Mouse (Mus musculus): ENCODE results near the gene Gm26558. TPM values are rescaled to one million over a fixed set of nuclear protein-coding genes. Genes with fewer than 3 reads are reported as not detected.
A peak's percentile ranks its signal among the peaks of the same experiment; 100 is the strongest.

Gene Gm26558
- 0.80 and 1.2 TPM in 2 replicates for polyA plus RNA-seq (2015; fragmentation: Nextera tagmentation; extraction: Ambion mirVana)

DNA sequence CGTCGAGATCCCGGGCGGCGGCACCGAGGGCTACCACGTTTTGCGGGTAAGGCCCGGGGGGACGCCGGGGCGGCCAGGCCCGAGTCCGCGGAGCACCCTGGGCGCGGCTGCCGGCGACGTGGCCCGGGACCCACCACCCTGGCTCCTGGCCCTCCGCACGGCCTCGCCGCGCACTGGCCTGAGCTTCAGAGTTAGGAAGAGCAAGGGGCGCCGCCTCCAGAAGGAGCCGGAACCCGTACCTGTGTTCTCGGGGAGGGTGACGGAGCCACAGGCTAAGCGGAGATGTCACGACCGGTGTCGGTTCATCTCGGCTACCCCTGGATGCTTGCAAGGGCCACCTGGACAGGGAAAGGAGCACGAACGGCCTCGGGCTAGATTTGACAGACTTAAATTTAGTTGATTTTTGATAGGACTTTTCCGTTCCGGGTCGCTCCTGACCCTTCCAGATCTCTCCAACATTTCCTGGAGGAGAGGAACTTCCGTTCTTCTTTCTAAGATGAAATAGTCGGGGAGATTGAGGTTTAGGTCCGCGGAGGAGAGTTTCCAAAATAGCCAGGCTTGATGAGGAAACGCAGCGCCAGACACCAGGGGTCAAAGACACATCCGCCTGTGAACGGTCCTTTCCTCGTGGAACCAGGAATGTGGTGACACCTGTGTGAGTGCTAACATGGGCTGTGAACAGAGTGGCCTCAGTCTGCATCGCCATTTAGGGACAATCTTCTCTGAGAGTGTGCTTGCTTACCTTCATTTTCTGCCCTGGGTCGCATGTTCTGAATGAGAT, at the start of gene Gm26558:
Gene Gm26558, minus strand, starts transcription at position 394 of the 781 bp plus-strand sequence.
- peak; percentile 37 for DNase-seq
- Histone ChIP-seq H3K9me3 (ENCODE audit: low read length) (no peaks in the 10 kb centered on the region), H3K4me3 (ENCODE audit: low read depth, low read length) (peak within 1 kb of the TSS; percentile 87), H3K4me2 (ENCODE audit: low read depth, low read length) (peak within 1 kb of the TSS; percentile 88), H3K4me1 (ENCODE audit: insufficient read depth) (peaks cover 26% of the 10 kb centered on the region), H3K27ac (ENCODE audit: low read depth) (peak within 1 kb of the TSS; percentile 98), H3K36me3 (replicated peaks; ENCODE audit: insufficient read depth, low read length) (no peaks in the 10 kb centered on the region), H3K9ac (replicated peaks) (peak within 1 kb of the TSS; percentile 97), H3K27me3 (ENCODE audit: insufficient read depth, low read length) (no peaks in the 10 kb centered on the region)
- no peak for TF ChIP-seq EP300 (IDR thresholded peaks at IDR 0.05; ENCODE audit: low read depth)
- WGBS (ENCODE audit: insufficient replicate concordance) = under 1% methylated on average over 41 of the region's 54 CpGs
- peak; percentile 74 for ATAC-seq

GRCm38 (mm10) chr2:70710878-70711277, 49.0 kb upstream of the Gm26558 start:
- H3K27ac ChIP-seq (ENCODE audit: low read depth) = no peak overlapping the region
- no peaks in the 10 kb centered on the region for H3K9me3 ChIP-seq (ENCODE audit: low read length)
- H3K4me3 ChIP-seq (ENCODE audit: low read depth, low read length) = no peak overlapping the region
- H3K4me2 ChIP-seq (ENCODE audit: low read depth, low read length) = no peak overlapping the region
- H3K36me3 ChIP-seq (replicated peaks; ENCODE audit: insufficient read depth, low read length) = peaks cover 45% of the 10 kb centered on the region
- ATAC-seq = no peak
- no peak overlapping the region for H3K9ac ChIP-seq (replicated peaks)
- H3K27me3 ChIP-seq (ENCODE audit: insufficient read depth, low read length) = no peaks in the 10 kb centered on the region
- TF ChIP-seq CTCF (IDR thresholded peaks at IDR 0.05; ENCODE audit: low read depth) = no peak
- no peak for TF ChIP-seq EP300 (IDR thresholded peaks at IDR 0.05; ENCODE audit: low read depth)
- no peak for DNase-seq
- no peaks in the 10 kb centered on the region for H3K4me1 ChIP-seq (ENCODE audit: insufficient read depth)
- 95% methylated on average over 4 of the region's 4 CpGs for WGBS (ENCODE audit: insufficient replicate concordance)

DNA sequence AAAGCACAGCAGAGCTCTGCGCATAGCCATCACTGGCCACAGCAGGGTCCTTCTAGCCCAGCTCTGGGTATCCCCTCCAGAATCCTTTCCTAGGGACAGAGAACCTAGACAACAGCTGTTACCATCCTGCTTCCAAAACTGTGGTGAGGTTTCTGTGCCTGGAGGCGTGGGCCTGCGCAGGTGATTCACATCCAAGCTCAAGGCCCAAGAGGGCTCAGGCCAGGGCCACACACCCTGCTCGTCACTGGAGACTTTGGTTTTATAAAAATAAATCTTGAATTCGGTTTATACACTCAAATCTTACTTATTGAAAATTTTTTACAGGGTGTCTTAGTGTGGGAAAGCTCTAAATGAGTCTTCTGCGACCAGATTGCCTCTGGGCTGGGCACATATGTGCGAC, 48.3 kb upstream of the Gm26558 start:
- ATAC-seq = no peak
- Histone ChIP-seq H3K4me2 (ENCODE audit: low read depth, low read length) (no peak overlapping the region), H3K9ac (replicated peaks) (no peak overlapping the region), H3K9me3 (ENCODE audit: low read length) (no peaks in the 10 kb centered on the region), H3K4me1 (ENCODE audit: insufficient read depth) (no peaks in the 10 kb centered on the region), H3K4me3 (ENCODE audit: low read depth, low read length) (no peak overlapping the region), H3K27me3 (ENCODE audit: insufficient read depth, low read length) (no peaks in the 10 kb centered on the region), H3K27ac (ENCODE audit: low read depth) (no peak overlapping the region), H3K36me3 (replicated peaks; ENCODE audit: insufficient read depth, low read length) (peaks cover 38% of the 10 kb centered on the region)
- TF ChIP-seq EP300 (IDR thresholded peaks at IDR 0.05; ENCODE audit: low read depth) = no peak
- no peak for TF ChIP-seq CTCF (IDR thresholded peaks at IDR 0.05; ENCODE audit: low read depth)
- 93% methylated on average over 7 of the region's 7 CpGs for WGBS (ENCODE audit: insufficient replicate concordance)
- no peak for DNase-seq

DNA sequence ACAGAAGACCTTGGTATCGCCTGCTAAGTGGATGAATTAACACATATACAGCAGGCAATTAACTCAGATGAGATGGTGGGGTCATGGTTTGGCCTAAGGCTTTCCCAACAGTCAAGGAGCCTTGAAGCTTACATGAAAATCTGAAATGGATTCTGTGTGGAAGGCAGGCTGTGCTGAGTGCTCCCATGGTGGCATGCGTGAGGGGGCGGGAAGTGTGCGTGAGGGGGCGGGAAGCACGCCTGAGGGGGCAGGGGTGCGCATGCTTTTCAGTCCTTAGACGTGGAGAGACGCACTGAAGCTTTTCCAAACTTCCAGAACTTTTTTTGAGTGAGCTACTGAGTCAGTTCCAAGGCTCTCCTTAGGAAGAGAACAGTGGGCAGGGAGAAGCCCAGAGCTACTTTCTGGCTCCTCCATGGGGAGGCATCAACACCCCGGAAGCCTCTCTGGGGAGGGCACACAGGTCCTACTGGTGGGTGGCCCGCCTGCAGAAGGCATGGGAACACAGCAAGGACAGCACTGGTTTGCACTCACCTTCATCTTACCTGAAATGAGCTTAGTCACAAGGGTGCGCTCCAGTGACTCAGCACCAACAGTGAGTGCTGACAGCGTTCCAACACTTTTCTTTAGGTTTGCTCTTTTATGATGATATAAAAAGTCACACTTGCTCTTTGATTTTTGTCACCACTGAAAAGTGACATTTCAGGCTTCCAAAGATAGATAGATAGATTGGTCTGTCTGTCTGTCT, 47.2 kb upstream of the Gm26558 start:
- Histone ChIP-seq H3K4me3 (ENCODE audit: low read depth, low read length) (no peak overlapping the region), H3K4me2 (ENCODE audit: low read depth, low read length) (no peak overlapping the region), H3K27ac (ENCODE audit: low read depth) (no peak overlapping the region), H3K27me3 (ENCODE audit: insufficient read depth, low read length) (no peaks in the 10 kb centered on the region), H3K4me1 (ENCODE audit: insufficient read depth) (0 out of 2 replicates have a peak, but pooled peaks cover 4% of the 10 kb centered on the region), H3K36me3 (replicated peaks; ENCODE audit: insufficient read depth, low read length) (peaks cover 28% of the 10 kb centered on the region), H3K9me3 (ENCODE audit: low read length) (no peaks in the 10 kb centered on the region), H3K9ac (replicated peaks) (no peak overlapping the region)
- TF ChIP-seq CTCF (IDR thresholded peaks at IDR 0.05; ENCODE audit: low read depth) (no peak), EP300 (IDR thresholded peaks at IDR 0.05; ENCODE audit: low read depth) (no peak)
- ATAC-seq = no peak
- DNase-seq = no peak
- WGBS (ENCODE audit: insufficient replicate concordance) = 87% methylated on average over 13 of the region's 13 CpGs

DNA sequence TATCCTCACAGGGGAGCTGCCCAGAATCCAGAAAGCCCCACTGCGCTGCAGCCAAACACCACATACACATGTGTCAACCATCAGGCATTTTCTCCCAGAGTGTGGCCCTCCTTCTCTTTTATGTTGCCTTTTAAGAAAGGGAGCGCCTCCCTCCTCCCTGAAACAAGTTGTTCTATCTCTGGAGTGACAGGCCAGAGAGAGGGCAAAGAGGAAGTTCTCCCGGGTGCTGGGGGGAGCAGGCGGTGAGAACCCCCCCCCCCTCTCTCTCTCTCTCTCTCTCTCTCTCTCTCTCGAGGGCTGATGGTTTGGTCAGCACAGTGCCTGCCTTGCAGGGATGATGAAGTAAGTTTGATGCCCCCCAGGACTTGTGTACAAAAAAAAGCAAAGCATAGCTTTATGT, 40.5 kb upstream of the Gm26558 start:
- Histone ChIP-seq H3K4me2 (ENCODE audit: low read depth, low read length) (no peak overlapping the region), H3K36me3 (replicated peaks; ENCODE audit: insufficient read depth, low read length) (no peaks in the 10 kb centered on the region), H3K4me3 (ENCODE audit: low read depth, low read length) (no peak overlapping the region), H3K9ac (replicated peaks) (no peak overlapping the region), H3K4me1 (ENCODE audit: insufficient read depth) (0 out of 2 replicates have a peak, but pooled peaks cover 9% of the 10 kb centered on the region), H3K27ac (ENCODE audit: low read depth) (no peak overlapping the region), H3K27me3 (ENCODE audit: insufficient read depth, low read length) (no peaks in the 10 kb centered on the region), H3K9me3 (ENCODE audit: low read length) (peaks cover 5% of the 10 kb centered on the region)
- TF ChIP-seq CTCF (IDR thresholded peaks at IDR 0.05; ENCODE audit: low read depth) = no peak
- TF ChIP-seq EP300 (IDR thresholded peaks at IDR 0.05; ENCODE audit: low read depth) = no peak
- 32% methylated on average over 5 of the region's 5 CpGs for WGBS (ENCODE audit: insufficient replicate concordance)
- DNase-seq (peak; percentile 10), ATAC-seq (no peak)

GRCm38 (mm10) chr2:70701571-70701970, 39.7 kb upstream of the Gm26558 start:
- ATAC-seq (no peak), DNase-seq (peak; percentile 10)
- Histone ChIP-seq H3K4me2 (ENCODE audit: low read depth, low read length) (no peak overlapping the region), H3K4me1 (ENCODE audit: insufficient read depth) (0 out of 2 replicates have a peak, but pooled peaks cover 9% of the 10 kb centered on the region), H3K4me3 (ENCODE audit: low read depth, low read length) (no peak overlapping the region), H3K27me3 (ENCODE audit: insufficient read depth, low read length) (no peaks in the 10 kb centered on the region), H3K9me3 (ENCODE audit: low read length) (peaks cover 5% of the 10 kb centered on the region), H3K9ac (replicated peaks) (no peak overlapping the region), H3K27ac (ENCODE audit: low read depth) (no peak overlapping the region), H3K36me3 (replicated peaks; ENCODE audit: insufficient read depth, low read length) (no peaks in the 10 kb centered on the region)
- WGBS (ENCODE audit: insufficient replicate concordance) = 30% methylated on average over 9 of the region's 9 CpGs
- no peak for TF ChIP-seq CTCF (IDR thresholded peaks at IDR 0.05; ENCODE audit: low read depth)
- no peak for TF ChIP-seq EP300 (IDR thresholded peaks at IDR 0.05; ENCODE audit: low read depth)
